Mouse (Mus musculus): ENCODE results near the gene Scarb2. TPM values are rescaled to one million over a fixed set of nuclear protein-coding genes. Genes with fewer than 3 reads are reported as not detected.

The Scarb2 gene
- total and polyA plus RNA-seq, 3 experiments = 6.5 to 50.0 (median 31.8) TPM

GRCm38 (mm10) chr5:92438540-92438939, 68.1 kb downstream of the Scarb2 start:
- no peak for TF ChIP-seq POLR2AphosphoS5 (IDR thresholded peaks at IDR 0.05; ENCODE audit: insufficient replicate concordance, low read depth, low read length)
- TF ChIP-seq CTCF (IDR thresholded peaks at IDR 0.05; ENCODE audit: low read depth, low read length) = no peak
- TF ChIP-seq TAL1 (conservative IDR thresholded peaks at IDR 0.05; ENCODE audit: low read depth, low read length) = 0 out of 2 replicates have a peak, but pooled peaks have one; percentile 7
- TF ChIP-seq GATA2 (IDR thresholded peaks at IDR 0.05; ENCODE audit: borderline replicate concordance, low read depth, low read length) = no peak
- TF ChIP-seq GATA1 (IDR thresholded peaks at IDR 0.05; ENCODE audit: borderline replicate concordance, low read length) = no peak
- no peak for ATAC-seq (ENCODE audit: extremely low read depth, insufficient number of reproducible peaks, low FRiP score, poor library complexity, severe bottlenecking)
- Histone ChIP-seq H3K27me3 (ENCODE audit: insufficient read depth, low read length) (no peaks in the 10 kb centered on the region), H3K4me3 (ENCODE audit: low read depth, low read length) (no peak overlapping the region; the same call in 1 of the 2 replicates), H3K9me3 (replicated peaks) (no peaks in the 10 kb centered on the region), H3K4me1 (ENCODE audit: insufficient read depth, low read depth, low read length) (peaks cover 45% of the 10 kb centered on the region), H3K36me3 (replicated peaks) (peaks cover 27% of the 10 kb centered on the region)
- DNase-seq (ENCODE audit: low spot score) = no peak

- TF ChIP-seq POLR2AphosphoS5 (IDR thresholded peaks at IDR 0.05; ENCODE audit: insufficient replicate concordance, low read depth, low read length) = peak; percentile 42; the same call in 1 of the 2 replicates
- no peak for TF ChIP-seq GATA1 (IDR thresholded peaks at IDR 0.05; ENCODE audit: borderline replicate concordance, low read length)
- peak; percentile 87 for DNase-seq (ENCODE audit: low spot score)
- peaks cover 19% of the 10 kb centered on the region for H3K36me3 ChIP-seq (replicated peaks)
- ATAC-seq (ENCODE audit: extremely low read depth, insufficient number of reproducible peaks, low FRiP score, poor library complexity, severe bottlenecking) = peak; percentile 98
- peak within 1 kb of the TSS; percentile 92 for H3K4me3 ChIP-seq (ENCODE audit: low read depth, low read length)
- H3K9me3 ChIP-seq (replicated peaks) = no peaks in the 10 kb centered on the region
- H3K27me3 ChIP-seq (ENCODE audit: insufficient read depth, low read length) = no peaks in the 10 kb centered on the region
- peaks cover 45% of the 10 kb centered on the region for H3K4me1 ChIP-seq (ENCODE audit: insufficient read depth, low read depth, low read length)
Measured at GRCm38 (mm10) chr5:92435025-92435584, 71.5 kb downstream of the Scarb2 start, which contains the start of gene Nup54. Gene Nup54, minus strand, starts transcription at chr5:92435219.

GRCm38 (mm10) chr5:92434571-92434985, 72.1 kb downstream of the Scarb2 start:
- Histone ChIP-seq H3K4me3 (ENCODE audit: low read depth, low read length) (peak overlapping the region; percentile 92), H3K4me1 (ENCODE audit: insufficient read depth, low read depth, low read length) (peaks cover 44% of the 10 kb centered on the region), H3K9me3 (replicated peaks) (no peaks in the 10 kb centered on the region), H3K36me3 (replicated peaks) (peaks cover 20% of the 10 kb centered on the region), H3K27me3 (ENCODE audit: insufficient read depth, low read length) (no peaks in the 10 kb centered on the region)
- no peak for ATAC-seq (ENCODE audit: extremely low read depth, insufficient number of reproducible peaks, low FRiP score, poor library complexity, severe bottlenecking)
- peak; percentile 42 for DNase-seq (ENCODE audit: low spot score)
- TF ChIP-seq GATA2 (IDR thresholded peaks at IDR 0.05; ENCODE audit: borderline replicate concordance, low read depth, low read length) (no peak), GATA1 (IDR thresholded peaks at IDR 0.05; ENCODE audit: borderline replicate concordance, low read length) (no peak), POLR2AphosphoS5 (IDR thresholded peaks at IDR 0.05; ENCODE audit: insufficient replicate concordance, low read depth, low read length) (no peak), CTCF (IDR thresholded peaks at IDR 0.05; ENCODE audit: low read depth, low read length) (no peak), TAL1 (conservative IDR thresholded peaks at IDR 0.05; ENCODE audit: low read depth, low read length) (no peak)

GRCm38 (mm10) chr5:92434070-92434469, 72.6 kb downstream of the Scarb2 start:
- Histone ChIP-seq H3K9me3 (replicated peaks) (no peaks in the 10 kb centered on the region), H3K4me3 (ENCODE audit: low read depth, low read length) (peak overlapping the region; percentile 92), H3K36me3 (replicated peaks) (peaks cover 25% of the 10 kb centered on the region), H3K4me1 (ENCODE audit: insufficient read depth, low read depth, low read length) (peaks cover 39% of the 10 kb centered on the region), H3K27me3 (ENCODE audit: insufficient read depth, low read length) (no peaks in the 10 kb centered on the region)
- peak; percentile 27 for DNase-seq (ENCODE audit: low spot score)
- ATAC-seq (ENCODE audit: extremely low read depth, insufficient number of reproducible peaks, low FRiP score, poor library complexity, severe bottlenecking) = no peak
- no peak for TF ChIP-seq GATA2 (IDR thresholded peaks at IDR 0.05; ENCODE audit: borderline replicate concordance, low read depth, low read length)

GRCm38 (mm10) chr5:92431611-92432010, 75.0 kb downstream of the Scarb2 start:
- Histone ChIP-seq H3K27me3 (ENCODE audit: insufficient read depth, low read length) (no peaks in the 10 kb centered on the region), H3K4me1 (ENCODE audit: insufficient read depth, low read depth, low read length) (peaks cover 24% of the 10 kb centered on the region), H3K36me3 (replicated peaks) (peaks cover 44% of the 10 kb centered on the region), H3K9me3 (replicated peaks) (peaks cover 7% of the 10 kb centered on the region), H3K4me3 (ENCODE audit: low read depth, low read length) (no peak overlapping the region)
- DNase-seq (ENCODE audit: low spot score) (no peak), ATAC-seq (ENCODE audit: extremely low read depth, insufficient number of reproducible peaks, low FRiP score, poor library complexity, severe bottlenecking) (no peak)
- TF ChIP-seq GATA1 (IDR thresholded peaks at IDR 0.05; ENCODE audit: borderline replicate concordance, low read length) = no peak
- no peak for TF ChIP-seq TAL1 (conservative IDR thresholded peaks at IDR 0.05; ENCODE audit: low read depth, low read length)
- no peak for TF ChIP-seq CTCF (IDR thresholded peaks at IDR 0.05; ENCODE audit: low read depth, low read length)
- TF ChIP-seq POLR2AphosphoS5 (IDR thresholded peaks at IDR 0.05; ENCODE audit: insufficient replicate concordance, low read depth, low read length) = no peak

- TF ChIP-seq GATA1 (IDR thresholded peaks at IDR 0.05; ENCODE audit: borderline replicate concordance, low read length) (no peak), GATA2 (IDR thresholded peaks at IDR 0.05; ENCODE audit: borderline replicate concordance, low read depth, low read length) (no peak), TAL1 (conservative IDR thresholded peaks at IDR 0.05; ENCODE audit: low read depth, low read length) (no peak), CTCF (IDR thresholded peaks at IDR 0.05; ENCODE audit: low read depth, low read length) (no peak), POLR2AphosphoS5 (IDR thresholded peaks at IDR 0.05; ENCODE audit: insufficient replicate concordance, low read depth, low read length) (no peak)
- Histone ChIP-seq H3K4me1 (ENCODE audit: insufficient read depth, low read depth, low read length) (peaks cover 19% of the 10 kb centered on the region), H3K36me3 (replicated peaks) (peaks cover 48% of the 10 kb centered on the region), H3K27me3 (ENCODE audit: insufficient read depth, low read length) (no peaks in the 10 kb centered on the region), H3K4me3 (ENCODE audit: low read depth, low read length) (no peak overlapping the region), H3K9me3 (replicated peaks) (peaks cover 7% of the 10 kb centered on the region)
- no peak for ATAC-seq (ENCODE audit: extremely low read depth, insufficient number of reproducible peaks, low FRiP score, poor library complexity, severe bottlenecking)
- no peak for DNase-seq (ENCODE audit: low spot score)
Measured at GRCm38 (mm10) chr5:92430723-92431122, 75.9 kb downstream of the Scarb2 start.

All from G1E (cell line).